Mouse (Mus musculus) liver, postnatal 0 days (tissue): Measurements from ENCODE around the gene Hspbp1.

Experiments
- CTCF ChIP-seq: sonication (generic); IDR thresholded peaks from 2 replicates; pipeline ENCODE4 v1.5.1; 2016; ENCODE audit warnings: antibody characterized with exemption, low read depth
- EP300 ChIP-seq: IDR thresholded peaks from 2 replicates; pipeline ENCODE4 v1.6.1; 2016; ENCODE audit warnings: antibody characterized with exemption, low read depth, mild to moderate bottlenecking

DNA sequence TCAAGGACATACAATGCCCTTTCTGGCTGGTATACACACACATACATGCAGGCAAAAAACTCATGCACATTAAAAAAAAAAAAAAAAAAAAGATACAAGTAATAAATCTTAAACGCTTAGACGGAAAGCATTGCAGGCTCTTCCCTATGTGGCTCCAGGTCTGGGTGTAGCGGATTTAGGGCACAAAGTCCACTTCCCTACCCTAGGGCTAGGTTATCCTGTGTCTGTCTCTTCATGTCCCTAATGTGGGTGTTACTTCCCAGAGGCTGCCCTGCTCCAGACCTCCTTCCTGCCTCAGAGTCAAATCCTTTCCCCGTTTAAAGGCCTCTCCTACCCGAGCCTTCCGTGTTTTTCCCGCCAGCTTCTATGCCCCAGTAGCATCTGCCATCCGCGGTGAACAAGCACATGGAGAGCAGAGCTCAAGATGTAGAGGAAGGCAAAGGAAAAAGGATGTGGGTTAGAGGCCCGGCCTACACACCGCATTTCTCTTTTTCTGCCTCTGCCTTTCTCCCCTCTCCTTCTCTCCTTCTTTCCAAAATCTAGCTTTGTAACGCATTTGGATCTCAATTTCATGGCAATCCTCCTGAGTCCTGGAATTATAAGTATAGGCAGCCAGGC is 10.6 kb downstream of the Hspbp1 start:
- TF ChIP-seq CTCF (no peak), EP300 (no peak)
